Mouse (Mus musculus) small intestine, adult 2 months (tissue): ENCODE data around the gene Chdh. TPM values are rescaled to one million over a fixed set of nuclear protein-coding genes. Genes with fewer than 3 reads are reported as not detected.

Source experiments
- H3K27ac ChIP-seq: fragments of 200-500 bp; 2 replicates; pipeline ENCODE4 v1.5.1; 2012; ENCODE audit warnings: low read depth, low read length, control low read depth, inconsistent platforms; ENCODE audit not compliant: insufficient read depth
- H3K27me3 ChIP-seq: fragments of 200-500 bp; 2 replicates; pipeline ENCODE4 v1.6.1; 2012; ENCODE audit warnings: mild to moderate bottlenecking, moderate library complexity, low read length, inconsistent platforms; ENCODE audit not compliant: control insufficient read depth, insufficient read depth
- H3K36me3 ChIP-seq: fragments of 200-500 bp; 2 replicates; pipeline ENCODE4 v1.6.1; 2012; ENCODE audit warnings: mild to moderate bottlenecking, low read length, control low read depth, inconsistent platforms; ENCODE audit not compliant: control insufficient read depth, insufficient read depth
- H3K4me1 ChIP-seq: fragments of 200-500 bp; 2 replicates; pipeline ENCODE4 v1.6.1; 2012; ENCODE audit warnings: low read length, inconsistent platforms, mixed read lengths; ENCODE audit not compliant: control insufficient read depth, insufficient read depth, insufficient read length
- H3K4me3 ChIP-seq: fragments of 200-500 bp; 2 replicates; pipeline ENCODE4 v1.5.1; 2012; ENCODE audit warnings: low read depth, mild to moderate bottlenecking, control low read depth, inconsistent platforms, low read length, moderate library complexity
- CTCF ChIP-seq: fragments of 200-500 bp; IDR thresholded peaks from 2 replicates; pipeline ENCODE4 v1.5.1; 2012; ENCODE audit warnings: low read depth, mild to moderate bottlenecking, control low read depth, inconsistent platforms, low read length, moderate library complexity, mixed read lengths; ENCODE audit not compliant: insufficient replicate concordance, insufficient read length; ENCODE audit errors: extremely low read depth
- POLR2A ChIP-seq: fragments of 200-500 bp; IDR thresholded peaks from 2 replicates; pipeline ENCODE4 v1.6.1; 2012; ENCODE audit warnings: low read depth, mild to moderate bottlenecking, control low read depth, inconsistent platforms, low read length, moderate library complexity
- WGBS: fragments of 180-500 bp; shearing (Covaris S2); methylation state at CpG from one replicate; pipeline ENCODE4 v1.1.7; 2018; 5-methylcytosine and 5-hydroxymethylcytosine counted together
- polyA plus RNA-seq: library from polyadenylated mRNA; depleted of rRNA; stranded (reverse); fragments of >200 nt; gene quantifications from 2 replicates; pipeline ENCODE4 v1.2.3, GENCODE M21; 2012

The Chdh gene
- polyA plus RNA-seq, 1 experiment: 92.0 TPM

DNA sequence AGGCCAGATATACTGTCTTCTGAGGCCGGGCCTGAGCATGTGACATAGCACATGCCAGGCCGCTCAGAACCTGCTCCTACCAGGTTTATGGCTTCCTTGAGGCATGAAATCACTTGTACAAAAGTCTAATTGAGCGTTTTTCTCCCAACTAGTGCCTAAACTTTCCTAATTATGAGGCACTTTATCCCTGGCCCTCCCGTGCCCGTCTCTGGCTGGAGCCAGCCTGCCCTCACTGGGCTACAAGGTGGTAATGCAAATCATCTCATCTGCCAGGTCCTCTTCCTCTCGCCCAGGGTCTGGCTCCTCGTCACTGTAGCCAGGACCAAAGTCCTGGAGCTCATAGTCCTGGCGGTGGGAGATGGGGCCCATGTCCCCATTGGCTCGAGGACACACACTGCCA, 33.0 kb downstream of the Chdh start:
- H3K36me3 ChIP-seq: peaks cover 26% of the 10 kb centered on the region
- WGBS: 66% methylated on average over 9 of the region's 9 CpGs
- TF ChIP-seq POLR2A: no peak
- TF ChIP-seq CTCF: no peak
- no peak overlapping the region for H3K27ac ChIP-seq
- no peaks in the 10 kb centered on the region for H3K27me3 ChIP-seq
- no peaks in the 10 kb centered on the region for H3K4me1 ChIP-seq
- H3K4me3 ChIP-seq: no peak overlapping the region

DNA sequence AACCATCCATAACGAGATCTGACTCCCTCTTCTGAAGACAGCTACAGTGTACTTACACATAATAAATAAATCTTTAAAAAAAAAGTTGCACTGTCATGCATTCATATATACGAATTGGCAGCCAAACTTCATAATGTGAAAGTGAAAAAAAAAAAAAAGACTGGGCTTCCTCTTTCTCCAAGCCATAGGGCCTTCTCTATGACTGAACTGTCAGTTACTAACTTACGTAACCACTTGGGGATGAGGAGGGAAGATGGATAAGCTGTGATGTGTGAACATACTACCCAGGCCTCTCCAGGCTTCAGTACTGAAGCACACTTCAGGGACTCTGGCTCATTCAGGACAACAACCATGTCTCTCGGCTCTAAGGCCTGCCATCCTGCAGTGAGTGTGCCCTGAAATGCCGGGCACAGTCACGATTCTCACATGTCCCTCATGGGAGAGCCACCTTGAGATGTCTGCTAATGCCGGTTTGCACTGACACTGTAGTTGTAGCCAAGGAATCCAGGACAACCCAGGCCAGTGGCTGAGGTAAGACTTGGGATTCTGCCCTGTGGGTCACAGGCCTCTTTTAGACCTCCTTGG, 34.6 kb downstream of the Chdh start:
- no peaks in the 10 kb centered on the region for H3K27me3 ChIP-seq
- no peak overlapping the region for H3K4me3 ChIP-seq
- no peaks in the 10 kb centered on the region for H3K4me1 ChIP-seq
- TF ChIP-seq CTCF (no peak), POLR2A (no peak)
- peaks cover 14% of the 10 kb centered on the region; the same call in 1 of the 2 replicates for H3K36me3 ChIP-seq
- 78% methylated on average over 7 of the region's 7 CpGs for WGBS
- H3K27ac ChIP-seq: no peak overlapping the region

DNA sequence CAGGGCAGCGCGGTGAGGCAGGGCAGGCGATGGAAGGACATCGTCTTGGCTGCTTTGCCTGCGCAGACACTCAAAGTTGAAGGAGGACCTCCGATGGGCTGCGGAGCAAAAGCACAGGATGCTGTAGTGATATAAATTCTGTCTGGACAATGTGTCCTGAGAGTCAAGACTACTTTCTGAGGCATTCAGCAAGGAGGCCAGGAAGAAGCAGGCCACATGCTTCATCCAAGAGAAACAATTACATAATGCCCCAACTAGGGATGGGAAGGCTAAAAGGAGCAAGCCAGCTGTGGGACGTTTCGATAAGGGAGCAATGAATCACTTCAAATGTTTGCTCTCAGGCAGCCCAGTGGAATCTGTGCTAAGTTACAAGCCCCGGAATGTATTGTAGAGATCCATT, 36.4 kb downstream of the Chdh start:
- H3K27ac ChIP-seq: no peak overlapping the region
- no peak overlapping the region for H3K4me3 ChIP-seq
- H3K4me1 ChIP-seq: no peaks in the 10 kb centered on the region
- WGBS: 71% methylated on average over 10 of the region's 10 CpGs
- TF ChIP-seq CTCF: no peak
- TF ChIP-seq POLR2A: no peak
- H3K27me3 ChIP-seq: no peaks in the 10 kb centered on the region
- peaks cover 4% of the 10 kb centered on the region; the same call in 1 of the 2 replicates for H3K36me3 ChIP-seq

DNA sequence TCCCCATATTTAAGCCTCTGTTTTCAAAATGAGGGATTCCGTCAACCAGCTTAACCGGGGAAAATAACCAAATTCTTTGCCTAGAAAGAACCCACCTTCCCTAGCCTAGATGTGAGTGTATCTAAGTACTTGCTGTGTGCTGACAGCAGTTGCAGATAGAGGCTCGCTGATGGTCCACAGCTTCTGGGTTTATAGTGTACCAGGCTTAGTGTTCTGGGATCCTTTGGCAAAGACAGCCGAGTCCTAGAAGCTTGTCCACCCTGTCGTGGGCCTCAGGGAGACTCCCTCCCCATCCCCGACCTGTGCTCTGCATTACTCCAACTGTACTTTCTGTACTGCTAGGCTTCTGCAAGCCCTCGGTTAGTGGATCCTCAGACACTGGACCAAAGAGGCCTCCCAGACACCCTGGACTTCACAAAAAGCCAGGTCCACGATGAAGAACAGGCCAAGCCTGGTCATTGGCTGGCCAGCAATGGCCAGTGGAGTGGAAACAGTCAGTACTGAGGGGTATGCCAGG, 36.9 kb downstream of the Chdh start:
- no peak overlapping the region for H3K4me3 ChIP-seq
- no peaks in the 10 kb centered on the region for H3K4me1 ChIP-seq
- no peaks in the 10 kb centered on the region for H3K27me3 ChIP-seq
- no peak overlapping the region for H3K27ac ChIP-seq
- WGBS: 75% methylated on average over 8 of the region's 8 CpGs
- TF ChIP-seq POLR2A (no peak), CTCF (no peak)
- 0 out of 2 replicates have a peak, but pooled peaks cover under 1% of the 10 kb centered on the region for H3K36me3 ChIP-seq

DNA sequence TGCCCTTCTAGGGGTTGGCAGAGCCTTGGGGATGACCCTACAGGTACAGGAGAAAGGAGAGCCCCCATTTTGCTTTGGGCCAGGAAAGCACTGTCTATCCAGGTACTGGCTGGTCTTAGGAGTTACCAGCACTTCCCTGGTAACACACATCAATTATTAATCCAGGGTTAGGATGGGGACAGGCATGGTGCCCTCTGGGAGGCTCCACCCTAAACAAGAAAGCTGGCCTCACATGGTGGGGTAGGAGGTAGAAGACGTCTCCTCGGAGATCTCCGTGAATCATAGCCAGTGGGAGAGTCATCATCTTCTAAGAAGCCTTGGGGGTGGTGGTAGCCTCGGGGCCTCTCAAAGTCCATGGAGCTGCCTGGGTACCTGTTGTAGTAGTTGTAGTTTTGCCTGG, 38.2 kb downstream of the Chdh start:
- Histone ChIP-seq H3K4me3 (no peak overlapping the region), H3K36me3 (no peaks in the 10 kb centered on the region), H3K27ac (no peak overlapping the region), H3K27me3 (no peaks in the 10 kb centered on the region), H3K4me1 (no peaks in the 10 kb centered on the region)
- no peak for TF ChIP-seq POLR2A
- TF ChIP-seq CTCF: no peak
- 88% methylated on average over 4 of the region's 4 CpGs for WGBS

DNA sequence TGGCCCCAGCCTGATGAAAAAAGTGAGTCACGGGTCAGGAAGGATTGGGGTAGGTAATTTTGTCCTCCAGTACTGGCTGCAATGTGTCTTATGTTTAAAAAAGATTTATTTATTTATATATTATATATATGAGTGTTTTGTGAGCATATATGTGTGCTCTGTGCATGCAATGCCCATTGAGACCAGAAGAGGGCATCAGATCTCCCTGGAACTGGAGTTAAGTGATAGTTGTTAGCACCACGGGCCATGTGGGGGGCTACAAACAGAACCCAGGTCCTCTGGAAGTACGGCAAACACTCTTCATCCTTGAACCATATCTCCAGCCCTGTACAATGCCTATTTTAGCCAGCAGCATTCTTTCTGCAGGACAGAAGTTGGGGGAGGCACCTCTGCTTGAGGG, 39.2 kb downstream of the Chdh start:
- Histone ChIP-seq H3K4me1 (no peaks in the 10 kb centered on the region), H3K4me3 (no peak overlapping the region), H3K36me3 (no peaks in the 10 kb centered on the region), H3K27me3 (no peaks in the 10 kb centered on the region), H3K27ac (no peak overlapping the region)
- WGBS: 86% methylated on average over 3 of the region's 3 CpGs
- no peak for TF ChIP-seq POLR2A
- TF ChIP-seq CTCF: peak; percentile 28; the same call in 1 of the 2 replicates

DNA sequence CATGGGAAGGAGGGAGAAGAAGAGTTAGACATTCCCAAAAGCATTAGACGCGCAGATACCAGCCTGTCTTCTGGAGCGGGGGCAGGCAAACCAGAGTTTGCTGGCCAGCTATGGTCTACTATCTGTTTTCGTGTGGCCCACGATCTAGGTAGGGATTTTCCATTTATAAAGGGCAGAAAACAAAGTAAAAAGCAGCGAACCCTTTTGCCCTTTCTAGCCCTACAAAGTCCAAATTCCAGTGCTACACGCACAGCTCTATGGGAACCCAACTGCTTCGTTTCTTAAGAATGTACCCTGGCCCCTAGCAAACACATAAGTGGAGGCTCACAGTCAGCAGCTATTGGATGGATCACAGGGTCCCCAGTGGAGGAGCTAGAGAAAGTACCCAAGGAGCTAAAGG, 41.5 kb downstream of the Chdh start:
- Histone ChIP-seq H3K36me3 (no peaks in the 10 kb centered on the region), H3K4me3 (no peak overlapping the region), H3K4me1 (no peaks in the 10 kb centered on the region), H3K27ac (no peak overlapping the region), H3K27me3 (no peaks in the 10 kb centered on the region)
- no peak for TF ChIP-seq CTCF
- TF ChIP-seq POLR2A: no peak
- 80% methylated on average over 8 of the region's 8 CpGs for WGBS

DNA sequence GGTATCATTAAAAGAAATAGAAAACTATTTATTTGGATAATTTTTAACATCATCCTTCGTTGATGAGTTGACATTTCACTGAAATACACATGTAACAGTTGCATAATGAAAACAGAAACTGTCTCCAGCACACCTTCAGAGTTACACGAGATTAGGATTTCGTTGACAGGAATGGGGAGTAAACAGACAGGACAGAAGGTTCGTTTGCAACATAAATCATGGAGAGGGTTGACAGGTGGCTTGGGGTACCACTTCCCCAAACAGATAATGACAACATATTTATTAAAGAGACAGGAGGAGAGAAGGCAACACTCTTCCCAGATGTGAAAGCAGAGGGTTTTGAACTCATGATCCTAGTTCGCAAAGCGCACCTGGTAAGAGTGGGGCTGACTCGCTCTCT, 46.1 kb downstream of the Chdh start:
- H3K27ac ChIP-seq: no peak overlapping the region
- no peaks in the 10 kb centered on the region for H3K4me1 ChIP-seq
- H3K4me3 ChIP-seq: no peak overlapping the region
- no peaks in the 10 kb centered on the region for H3K27me3 ChIP-seq
- 50% methylated on average over 7 of the region's 7 CpGs for WGBS
- no peak for TF ChIP-seq CTCF
- no peak for TF ChIP-seq POLR2A
- no peaks in the 10 kb centered on the region for H3K36me3 ChIP-seq
